Mouse (Mus musculus) 416B (cell line): ENCODE results near the gene Ispd.
A peak's percentile ranks its signal among the peaks of the same experiment; 100 is the strongest.
"Not testable (repeated sequence)": the region's sequence is repeated elsewhere in the genome, so short reads cannot be mapped to it uniquely, and the experiment has no call there.

ENCODE experiments used
- DNase-seq: peaks from one replicate; pipeline ENCODE4 v3.0.0; 2011; ENCODE audit warnings: low read depth

Gene Ispd

GRCm38 (mm10) chr12:36381441-36382340 lies at the start of gene Ispd, which contains the start of gene D630036H23Rik:
Gene Ispd (plus strand): TSS chr12:36381450.
Gene D630036H23Rik (minus strand): TSS chr12:36382181.
- no peak for DNase-seq

DNA sequence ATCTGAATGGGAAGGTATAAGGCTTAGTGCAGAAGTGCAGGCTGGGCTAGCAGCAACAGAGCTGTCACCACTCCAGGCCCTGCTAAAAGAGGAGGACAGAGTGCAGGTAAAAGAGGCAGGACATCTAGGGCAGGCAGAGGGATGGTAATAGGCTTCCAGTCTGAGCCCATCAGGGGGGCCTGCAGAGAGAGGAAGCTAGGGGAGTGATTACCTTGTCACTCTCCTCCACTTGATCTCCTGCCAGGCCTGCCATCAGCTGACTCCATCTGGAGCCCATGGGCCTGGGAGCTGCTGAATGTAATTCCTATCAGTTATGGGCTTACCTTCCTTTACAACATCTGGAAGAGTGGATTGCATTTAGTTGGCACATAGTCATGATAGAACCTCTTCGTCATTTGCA lies 48.6 kb upstream of the Ispd start:
- no peak for DNase-seq

DNA sequence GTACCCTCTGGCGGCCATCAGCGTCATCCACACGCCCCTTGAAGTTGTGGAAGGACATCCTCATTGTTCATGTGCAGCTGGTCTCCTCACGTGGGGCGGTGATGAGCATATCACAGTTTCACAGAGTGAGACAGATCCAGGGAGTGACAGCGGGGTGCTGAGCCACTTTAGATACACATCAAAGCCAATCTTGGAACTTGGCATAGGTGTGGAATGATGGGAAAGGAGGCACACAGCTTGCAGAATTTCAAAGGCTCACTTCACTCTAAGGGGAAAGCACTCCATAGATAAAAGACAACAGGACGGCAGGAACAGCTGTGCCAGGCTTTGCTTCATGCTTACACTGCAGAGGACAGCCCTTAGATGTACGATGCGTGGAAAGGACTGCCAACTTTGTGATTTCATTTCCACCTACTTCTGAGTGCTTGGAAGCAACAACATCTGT lies 47.4 kb upstream of the Ispd start:
- no peak for DNase-seq

DNA sequence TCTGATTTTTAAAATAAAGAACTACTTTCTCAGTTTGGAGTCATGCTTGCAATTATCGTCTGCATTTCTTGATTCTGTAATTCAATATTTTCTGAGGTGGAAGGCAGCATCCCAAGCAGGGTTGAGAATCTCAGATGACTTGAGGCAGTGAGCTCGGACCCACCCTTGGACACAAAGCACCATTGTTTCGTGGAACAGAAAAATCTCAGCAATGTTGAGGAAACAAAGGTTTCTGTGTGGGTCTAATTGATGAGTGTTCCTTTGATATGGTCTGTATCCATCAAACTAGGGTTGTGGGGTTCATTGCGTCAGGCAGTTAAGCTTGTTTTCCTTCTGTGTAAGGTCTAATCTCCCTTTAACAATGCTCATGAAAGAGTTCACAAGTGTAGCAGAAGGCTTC lies 37.1 kb upstream of the Ispd start:
- DNase-seq: no peak

DNA sequence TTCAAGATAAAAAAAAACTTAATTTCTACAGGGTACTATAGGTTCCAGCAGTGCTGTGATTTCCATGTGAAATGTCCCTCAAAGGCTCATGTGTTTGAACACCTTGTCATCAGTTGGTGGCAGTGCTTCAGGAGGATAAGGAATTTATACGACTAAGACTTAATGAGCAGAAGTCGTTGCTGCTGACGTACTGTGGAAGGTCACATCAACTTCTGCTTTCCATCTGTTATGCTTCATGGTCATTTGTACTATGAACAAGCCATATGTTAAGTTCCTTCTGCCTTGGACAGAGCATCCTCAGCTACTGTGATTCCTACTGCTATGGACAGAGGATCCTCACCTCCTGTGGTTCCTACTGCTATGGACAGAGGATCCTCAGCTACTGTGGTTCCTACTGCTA lies 21.2 kb upstream of the Ispd start:
- DNase-seq: no peak

GRCm38 (mm10) chr12:36360693-36361092 lies 20.6 kb upstream of the Ispd start:
- no peak for DNase-seq

DNA sequence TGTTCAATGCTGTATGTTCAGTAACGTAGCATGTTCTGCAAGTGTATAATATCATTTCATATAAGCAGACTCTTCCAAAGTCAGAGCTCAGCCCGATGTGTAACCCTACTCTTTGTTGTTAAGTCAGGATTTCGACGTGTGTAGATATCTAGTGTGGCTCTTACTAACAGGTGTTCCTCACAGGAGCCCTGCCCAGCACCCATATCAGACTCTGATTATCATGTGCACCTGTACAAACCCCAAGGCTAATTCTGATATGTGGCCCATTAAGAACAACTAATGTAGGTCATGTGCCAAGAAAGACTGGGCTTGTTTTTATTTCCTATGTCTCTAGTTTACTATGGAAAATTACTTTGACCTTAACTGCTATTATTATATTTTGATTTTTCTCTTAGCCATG lies 17.2 kb upstream of the Ispd start:
- no peak for DNase-seq

DNA sequence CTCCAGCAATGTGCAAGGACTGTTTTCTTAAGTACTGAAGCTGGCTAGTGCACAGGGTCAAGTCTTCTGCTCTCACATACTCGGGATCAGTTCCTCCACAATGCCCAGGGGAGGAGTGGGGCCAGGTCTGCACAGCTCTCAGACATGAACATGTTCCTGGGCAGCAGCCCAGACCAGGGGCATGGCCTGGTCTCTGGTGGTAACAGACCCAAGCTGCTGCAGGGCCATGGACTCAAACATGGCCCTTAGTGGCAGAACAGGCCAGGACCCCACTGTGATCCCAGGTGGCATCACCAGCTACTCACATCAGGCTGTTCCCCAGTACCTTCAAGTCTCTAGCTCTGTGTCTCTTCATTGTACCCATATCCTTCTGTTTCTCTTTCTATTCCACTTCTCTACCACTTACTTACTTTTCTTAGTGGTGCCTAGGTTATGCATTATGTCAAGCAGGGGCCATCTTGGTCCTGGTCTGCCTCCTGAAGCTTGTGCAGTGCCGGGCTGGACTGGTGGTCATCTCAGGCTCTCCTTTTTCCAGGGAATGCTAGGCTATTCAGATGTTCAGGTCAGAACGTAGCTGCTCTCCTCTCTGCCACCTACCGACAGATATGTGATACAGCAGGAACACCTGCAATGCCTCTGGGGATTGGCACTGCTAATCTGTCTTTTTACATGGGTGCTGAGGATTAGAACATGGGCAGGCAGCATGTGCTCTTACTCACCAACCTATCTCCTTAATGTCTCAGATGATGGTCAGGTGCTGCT lies 7.8 kb upstream of the Ispd start:
- peak; percentile 5 for DNase-seq

DNA sequence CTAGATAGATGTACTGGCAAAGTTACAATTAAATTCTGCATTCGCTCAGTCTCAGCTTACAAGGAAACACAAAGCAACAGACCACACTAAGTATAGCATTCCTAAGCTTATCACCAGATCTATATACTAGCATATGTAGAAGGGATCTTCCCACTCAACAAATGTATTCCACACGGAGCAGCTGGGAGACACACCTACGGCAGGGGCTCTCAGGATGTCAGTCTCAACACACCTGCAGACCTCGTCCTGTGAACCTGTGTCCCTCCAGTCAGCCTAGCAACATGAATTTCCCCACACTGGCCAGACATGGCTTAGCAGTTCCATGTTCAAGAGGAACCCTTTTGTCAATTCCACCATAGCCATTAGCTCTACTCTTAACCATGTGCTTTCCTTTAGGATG lies 4.9 kb upstream of the Ispd start:
- DNase-seq: not testable (repeated sequence)

DNA sequence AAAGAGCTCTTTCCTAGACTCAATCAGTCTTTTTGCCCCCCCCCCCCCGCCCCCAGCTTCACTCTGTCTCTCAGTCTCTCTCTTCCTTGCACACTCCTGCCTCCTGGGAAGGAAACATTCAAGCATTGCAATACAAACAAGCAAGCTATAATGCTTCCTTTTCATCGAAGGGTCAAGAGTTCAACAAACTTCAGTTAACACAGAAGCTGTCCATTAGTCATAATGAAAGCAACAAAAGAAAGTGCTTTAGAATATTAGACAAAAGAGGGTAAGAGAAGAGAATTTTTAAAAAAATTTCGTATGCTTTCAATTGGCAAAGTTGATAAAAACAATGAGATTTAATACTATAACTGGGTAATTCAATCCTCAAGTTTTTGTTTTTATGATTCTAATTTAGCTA lies 996 bp upstream of the Ispd start:
- DNase-seq: no peak

DNA sequence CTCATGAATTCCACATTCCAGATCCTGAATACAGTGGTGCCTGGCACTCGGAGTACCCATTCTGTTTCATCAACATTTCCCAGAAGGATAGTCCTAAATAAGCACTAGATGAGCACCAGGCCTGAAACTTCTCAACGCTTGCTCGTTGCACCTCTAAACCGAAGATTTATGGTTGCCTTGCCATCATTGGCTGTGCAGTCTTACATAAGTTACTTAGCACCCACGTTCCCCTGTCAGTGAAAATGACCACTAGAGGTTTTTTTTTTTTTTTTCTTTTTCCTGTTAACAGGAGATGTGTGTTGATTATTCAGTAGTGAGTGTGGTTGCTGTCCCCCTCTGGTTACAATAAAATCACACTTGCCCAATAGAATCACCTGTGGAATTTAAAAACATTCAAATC lies 444 bp upstream of the Ispd start:
- DNase-seq: no peak

DNA sequence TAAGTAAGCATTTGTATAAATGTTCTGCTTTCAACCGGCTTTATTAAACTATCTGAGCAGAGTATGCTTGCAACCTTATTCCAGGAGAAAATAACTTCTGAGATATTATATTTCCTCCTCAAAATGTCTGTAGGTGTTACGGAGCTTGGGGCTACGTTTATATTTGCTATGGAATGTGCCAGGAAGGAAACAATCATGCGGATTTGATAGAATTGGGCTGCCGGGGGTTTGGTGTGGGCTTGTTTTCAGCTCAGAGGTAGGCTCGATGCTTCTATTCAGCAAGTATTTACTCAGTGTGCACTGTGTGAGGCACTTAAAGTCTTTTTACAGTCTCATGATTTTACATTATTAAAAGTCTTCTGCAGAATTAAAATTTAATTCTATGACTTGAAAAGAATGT lies 4.1 kb downstream of the Ispd start:
- no peak for DNase-seq

DNA sequence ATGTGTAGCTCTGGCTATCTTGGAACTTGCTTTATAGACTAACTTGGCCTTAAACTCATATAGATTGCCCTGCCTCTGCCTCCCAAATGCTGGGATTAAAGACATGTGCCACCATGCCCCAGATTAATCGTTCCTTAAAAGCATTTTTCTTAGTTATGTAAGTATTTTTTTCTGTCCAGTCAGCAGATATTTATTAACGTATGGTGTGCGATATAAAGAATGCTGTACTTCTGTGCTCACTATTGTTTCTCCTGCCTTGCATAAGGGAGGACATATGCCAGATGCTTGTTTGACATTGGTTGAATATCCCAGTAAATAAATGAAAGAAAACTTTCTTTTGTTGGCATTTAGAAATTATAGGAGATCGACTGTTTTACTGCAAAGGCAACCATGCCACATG lies 5.7 kb downstream of the Ispd start:
- no peak for DNase-seq

- no peak for DNase-seq
Measured at GRCm38 (mm10) chr12:36395115-36395514, 13.9 kb downstream of the Ispd start.

DNA sequence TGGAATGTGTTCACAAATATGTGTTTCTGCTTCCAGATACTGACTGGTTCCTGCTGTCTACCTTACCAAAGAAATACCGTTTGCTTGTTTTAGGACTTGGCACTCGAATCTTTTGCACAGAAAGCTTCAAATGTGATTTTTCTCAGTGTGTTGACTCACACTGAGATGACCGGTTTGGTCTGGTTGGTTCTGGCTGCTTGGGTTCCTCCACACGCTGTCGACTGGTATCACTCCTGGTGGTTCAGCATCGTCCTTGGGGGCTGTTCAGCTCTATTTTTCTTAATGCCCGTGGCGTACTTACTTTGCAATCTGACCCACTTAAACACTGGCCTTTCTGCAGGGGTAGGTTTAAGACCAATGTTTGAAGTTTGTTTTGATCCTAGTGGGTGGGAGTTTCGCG lies 42.4 kb downstream of the Ispd start:
- no peak for DNase-seq

DNA sequence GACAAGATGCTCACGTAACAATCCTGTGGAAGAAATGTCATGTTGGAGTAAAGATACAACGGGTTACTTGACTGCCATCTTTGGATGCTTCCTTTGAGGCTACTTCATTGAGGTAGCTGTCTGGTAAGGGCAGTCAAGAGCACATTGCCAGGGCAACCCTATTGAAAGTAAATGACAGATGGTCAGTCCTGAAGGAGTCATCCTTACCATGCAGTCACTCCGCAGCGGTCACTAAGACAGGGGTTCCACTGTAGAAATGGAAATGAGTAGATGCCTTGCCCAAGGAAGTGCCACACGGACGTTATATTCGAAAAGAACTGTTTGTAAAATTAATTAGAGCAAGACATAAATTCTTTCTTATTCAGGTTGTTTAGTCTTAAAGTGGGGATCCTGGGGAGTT lies 44.0 kb downstream of the Ispd start:
- no peak for DNase-seq

- DNase-seq: no peak
Measured at GRCm38 (mm10) chr12:36426163-36427045, 45.2 kb downstream of the Ispd start.

GRCm38 (mm10) chr12:36436956-36437355 lies 55.7 kb downstream of the Ispd start:
- DNase-seq: no peak

- peak; percentile 0 for DNase-seq
Measured at GRCm38 (mm10) chr12:36439396-36439795, 58.1 kb downstream of the Ispd start.

DNA sequence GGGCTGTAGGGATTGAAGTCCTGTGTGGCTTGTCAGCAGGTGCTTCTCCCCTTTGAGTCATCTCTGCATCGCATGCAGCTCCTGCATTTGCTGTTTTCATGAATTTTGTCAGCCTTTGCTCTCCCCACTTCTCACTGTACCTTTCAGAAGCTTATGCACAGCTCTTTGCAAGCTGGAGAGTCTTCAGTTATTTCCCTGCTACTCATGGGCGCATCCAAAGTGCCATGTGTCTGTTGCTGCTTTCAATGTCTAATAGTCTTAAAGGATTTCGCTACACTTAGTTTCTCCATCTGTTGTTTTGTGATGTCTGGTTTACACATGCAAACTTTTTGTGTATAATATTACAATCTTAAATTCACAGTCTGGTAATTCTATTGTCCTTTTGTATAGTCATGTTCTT lies 74.8 kb downstream of the Ispd start:
- DNase-seq: no peak

GRCm38 (mm10) chr12:36457726-36458125 lies 76.5 kb downstream of the Ispd start:
- no peak for DNase-seq
